Mouse (Mus musculus) liver (tissue): ENCODE results near the gene Scyl3.

Experiments used
- DNase-seq: peaks from one replicate; pipeline ENCODE4 v3.0.0-alpha.2; 2020; ENCODE audit warnings: mixed read lengths

Scyl3 gene

DNA sequence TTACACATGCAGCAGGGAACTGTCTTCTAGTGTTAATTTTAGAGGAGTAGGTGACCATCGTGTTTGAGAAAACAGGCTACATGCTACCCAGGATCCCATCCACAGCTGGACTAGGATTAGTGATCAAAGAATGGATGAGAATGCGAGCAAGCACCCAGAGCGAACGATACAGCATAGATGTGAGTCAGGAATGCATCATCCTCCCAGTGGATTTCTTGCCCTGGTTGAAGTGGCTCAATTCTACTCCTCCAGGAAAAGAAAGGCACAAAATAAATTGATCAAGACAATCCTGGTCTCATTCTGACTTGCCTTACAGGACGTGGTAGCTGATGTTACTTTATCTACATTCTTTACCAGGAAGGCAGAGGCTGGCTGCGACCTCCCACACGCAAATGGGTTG, at the start of gene Scyl3:
Gene Scyl3, plus strand, starts transcription at position 255 of the 400 bp plus-strand sequence.
- no peak for DNase-seq

GRCm38 (mm10) chr1:163889629-163890028, 39.3 kb upstream of the Scyl3 start:
- no peak for DNase-seq

GRCm38 (mm10) chr1:163893294-163893693, 35.6 kb upstream of the Scyl3 start:
- DNase-seq = no peak

- no peak for DNase-seq
Observed at GRCm38 (mm10) chr1:163893774-163894527, 34.9 kb upstream of the Scyl3 start.

GRCm38 (mm10) chr1:163898291-163898764, 30.6 kb upstream of the Scyl3 start:
- no peak for DNase-seq

DNA sequence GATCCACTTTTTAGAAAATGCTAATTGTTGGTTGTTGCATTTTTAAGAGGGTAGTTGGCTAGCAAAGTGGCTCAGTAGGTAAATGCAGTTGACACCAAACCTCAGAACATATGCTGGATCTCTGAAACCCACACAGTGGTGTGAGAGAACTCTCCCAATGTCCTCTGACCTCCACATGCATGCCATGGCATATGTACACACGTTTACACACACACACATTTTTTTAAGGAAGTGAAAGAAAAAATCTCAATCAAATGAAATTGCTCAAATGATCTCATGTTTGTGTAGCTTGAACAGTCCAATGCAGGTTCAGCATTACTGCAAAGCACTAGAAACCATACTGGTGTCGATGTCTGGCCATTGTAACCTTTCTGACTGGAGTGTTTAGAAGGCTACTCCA, 29.3 kb upstream of the Scyl3 start:
- DNase-seq = no peak

DNA sequence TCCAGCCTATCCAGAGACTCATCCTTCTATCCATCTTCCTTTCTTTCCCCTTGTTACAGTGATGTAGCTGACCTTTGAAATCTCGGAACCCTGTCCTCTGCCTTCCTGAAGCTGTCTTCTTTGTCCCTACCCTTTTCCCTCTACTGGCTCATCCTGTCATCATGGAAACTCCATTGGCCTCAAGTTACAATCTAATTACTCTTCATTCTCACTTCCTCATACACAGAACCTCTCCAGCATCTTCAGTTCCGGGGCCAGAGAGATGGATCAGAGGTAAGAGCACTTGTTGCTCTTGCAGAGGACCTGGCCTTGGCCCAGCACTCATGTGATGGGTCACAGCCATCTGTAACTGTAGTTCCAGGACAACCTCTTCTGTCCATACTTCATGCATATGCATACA, 28.7 kb upstream of the Scyl3 start:
- DNase-seq = no peak

DNA sequence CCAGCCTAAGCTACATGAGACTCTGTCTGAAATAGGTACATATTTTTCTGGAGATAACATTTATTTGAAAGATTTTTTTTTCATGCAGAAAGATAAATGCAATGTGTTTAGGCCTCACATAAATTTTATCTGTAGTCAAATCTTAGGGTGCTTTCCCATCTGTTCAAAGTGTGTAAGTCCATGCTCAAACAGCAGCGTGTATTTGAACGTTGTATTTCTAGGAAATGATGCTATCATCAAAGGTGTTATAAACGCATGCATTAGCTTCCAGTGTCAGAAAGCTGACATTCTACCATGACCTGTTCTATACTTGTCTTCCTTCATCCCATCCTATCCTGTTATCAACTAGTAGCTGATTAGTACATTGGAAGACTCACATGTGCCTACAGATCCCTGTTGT, 25.5 kb upstream of the Scyl3 start:
- DNase-seq = no peak

DNA sequence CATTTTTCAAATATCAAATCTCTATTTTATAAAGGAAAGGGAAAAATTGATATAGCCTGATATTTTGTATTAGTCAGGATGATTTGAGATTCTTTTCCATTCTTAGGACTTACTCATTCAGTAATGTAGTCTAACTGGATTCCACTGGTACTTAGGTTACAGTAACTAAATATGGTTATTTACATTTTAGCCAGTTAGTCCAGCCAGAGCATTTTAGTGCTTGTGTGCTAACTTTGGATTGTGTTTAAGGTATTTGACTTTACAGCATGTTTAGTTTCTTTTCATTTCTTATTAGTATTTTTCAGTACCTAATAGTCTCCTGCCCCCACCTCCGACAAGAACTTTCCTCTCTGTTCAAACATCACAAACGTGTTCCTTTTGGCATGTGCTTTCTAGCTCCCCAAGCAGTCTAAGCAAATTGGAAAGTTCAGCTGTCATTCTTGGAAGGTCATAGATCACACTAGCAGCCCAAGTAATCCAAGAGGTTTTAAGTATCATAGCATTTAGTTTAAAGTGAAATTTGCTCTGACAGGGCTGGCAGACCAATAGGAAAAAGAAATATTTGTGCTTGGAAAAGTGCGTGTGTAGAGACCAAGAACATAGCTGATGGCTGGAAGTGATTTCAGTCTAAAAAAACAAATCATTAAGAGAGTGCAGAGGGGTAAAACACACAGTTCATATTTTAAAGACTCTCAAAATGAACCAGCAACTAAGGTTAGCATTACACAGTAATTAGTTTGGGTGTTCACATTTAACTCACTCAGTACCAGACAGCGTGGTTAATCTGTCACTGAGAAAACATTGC, 21.7 kb upstream of the Scyl3 start:
- no peak for DNase-seq

- DNase-seq = no peak
Observed at GRCm38 (mm10) chr1:163908389-163908788, 20.5 kb upstream of the Scyl3 start.

DNA sequence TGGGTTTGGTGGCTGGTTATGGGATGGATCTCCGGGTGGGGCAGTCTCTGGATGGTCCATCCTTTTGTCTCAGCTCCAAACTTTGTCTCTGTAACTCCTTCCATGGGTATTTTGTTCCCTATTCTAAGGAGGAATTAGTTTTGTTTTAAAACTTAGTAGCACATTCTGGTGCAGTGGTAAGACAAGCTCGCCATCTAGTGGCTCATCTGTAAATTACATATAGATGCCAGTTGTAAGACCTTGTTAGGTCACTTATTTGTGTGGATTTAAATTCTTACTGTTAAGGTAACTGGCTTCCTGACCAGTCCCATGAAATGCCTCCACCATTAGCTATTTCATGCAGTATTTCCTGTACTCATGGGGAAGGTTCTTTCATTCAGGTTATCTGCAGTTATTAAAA, 18.6 kb upstream of the Scyl3 start:
- DNase-seq = no peak

- no peak for DNase-seq
Observed at GRCm38 (mm10) chr1:163910785-163911184, 18.1 kb upstream of the Scyl3 start.

DNA sequence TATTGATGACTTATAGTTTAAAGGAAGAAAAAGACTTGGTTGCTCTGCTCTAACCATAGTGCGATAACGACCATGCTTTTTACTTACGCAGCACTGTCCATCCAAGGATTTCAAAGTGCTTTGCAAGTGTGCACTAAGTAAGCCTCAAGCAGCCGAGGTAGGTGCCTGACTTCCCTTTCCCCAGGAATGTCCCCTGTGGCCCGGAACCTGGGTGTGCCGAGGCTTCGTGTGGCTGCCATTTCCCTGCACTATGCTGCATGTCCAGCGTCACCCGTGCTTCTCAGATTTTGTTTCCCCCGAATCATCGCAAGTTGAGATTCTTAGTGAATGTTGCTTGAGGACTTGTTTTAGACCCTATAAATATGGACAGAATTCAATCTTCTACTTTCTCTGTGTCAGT, 16.9 kb upstream of the Scyl3 start:
- no peak for DNase-seq

- no peak for DNase-seq
Observed at GRCm38 (mm10) chr1:163917349-163918160, 11.3 kb upstream of the Scyl3 start.

DNA sequence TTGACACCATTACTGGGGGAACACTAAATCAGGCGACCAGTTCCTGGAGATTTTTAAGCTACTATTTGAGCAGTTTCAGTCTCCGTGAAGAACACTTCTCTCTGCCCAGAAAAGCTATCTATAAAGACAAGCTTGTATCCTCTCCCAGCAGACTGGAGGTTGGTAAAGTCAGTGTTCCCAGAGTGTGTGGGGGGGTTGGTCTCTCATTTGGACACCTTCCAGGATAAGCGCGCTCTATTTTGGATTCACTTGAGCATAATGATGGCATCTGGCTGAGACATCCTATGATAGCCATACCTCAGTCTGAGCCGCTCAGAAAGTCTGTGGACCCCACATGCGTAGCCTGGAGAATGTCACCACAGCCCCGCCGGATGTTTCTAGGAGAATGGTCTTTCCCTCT, 4.8 kb upstream of the Scyl3 start:
- no peak for DNase-seq

DNA sequence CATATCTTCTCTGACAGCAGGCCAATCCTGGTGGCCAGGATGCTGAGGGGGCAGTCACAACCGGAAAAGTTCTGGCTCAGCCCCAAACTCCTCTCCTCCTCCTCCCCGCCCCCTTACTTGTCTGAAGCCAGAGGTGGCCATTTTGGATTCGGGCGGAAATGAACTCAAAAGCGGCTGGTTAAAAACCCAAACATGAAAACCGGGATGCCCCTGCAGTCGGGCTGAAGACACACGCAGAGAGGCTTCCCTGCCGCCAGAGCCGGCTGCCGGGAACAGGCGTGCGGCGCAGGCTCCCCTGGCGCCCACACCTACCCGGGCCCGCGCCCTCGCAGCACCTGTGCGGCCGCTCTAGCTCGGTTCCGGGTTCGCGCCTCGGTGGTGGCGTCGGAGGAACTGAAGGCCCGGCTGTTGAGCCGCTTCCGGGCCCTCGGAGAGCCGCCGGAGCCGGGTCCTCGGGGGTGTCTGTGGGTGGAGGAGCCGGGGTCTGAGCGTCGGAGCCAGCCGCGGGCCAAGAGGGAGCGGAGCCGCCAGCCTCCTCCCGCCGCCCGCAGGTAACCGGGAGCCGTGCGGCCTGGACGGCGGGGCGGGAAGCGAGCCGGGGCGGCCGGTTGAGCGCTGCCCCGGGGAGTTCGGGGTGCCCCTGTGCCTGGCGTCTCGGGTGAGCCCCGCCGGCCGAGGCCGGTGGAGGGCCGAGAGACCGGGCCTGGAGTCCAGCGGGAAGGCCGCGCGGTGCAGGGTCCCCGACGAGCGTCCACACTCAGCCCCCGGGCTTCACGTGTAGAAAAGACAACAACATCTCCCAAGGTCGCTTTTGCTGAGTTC, 947 bp downstream of the Scyl3 start:
- DNase-seq = peak; percentile 85

- DNase-seq = no peak
Observed at GRCm38 (mm10) chr1:163930458-163930794, 1.5 kb downstream of the Scyl3 start.

GRCm38 (mm10) chr1:163931801-163932200, 2.9 kb downstream of the Scyl3 start:
- DNase-seq = peak; percentile 40

GRCm38 (mm10) chr1:163934591-163934990, 5.7 kb downstream of the Scyl3 start:
- no peak for DNase-seq

- no peak for DNase-seq
Observed at GRCm38 (mm10) chr1:163942056-163942455, 13.2 kb downstream of the Scyl3 start.

GRCm38 (mm10) chr1:163953396-163953795, 24.5 kb downstream of the Scyl3 start:
- DNase-seq = no peak

GRCm38 (mm10) chr1:163958036-163958435, 29.1 kb downstream of the Scyl3 start:
- DNase-seq = no peak
